Mouse (Mus musculus) erythroid progenitor cell, adult 5-6 weeks (primary cell): ENCODE results near the gene Trp53. TPM values are rescaled to one million over a fixed set of nuclear protein-coding genes. Genes with fewer than 3 reads are reported as not detected.

Source experiments
- ATAC-seq: replicated peaks from 2 replicates; pipeline ENCODE4 v1.8.0; 2016; ENCODE audit warnings: moderate number of reproducible peaks, mild to moderate bottlenecking, moderate TSS enrichment, inconsistent platforms; ENCODE audit not compliant: poor library complexity, low FRiP score, severe bottlenecking
- total RNA-seq, 2 experiments: library from RNA; stranded (forward) in 1 of 2; stranded (reverse) in 1 of 2; fragments of 150-400 nt in 1 of 2; fragments of 186-747, 209-891 nt in 1 of 2; gene quantifications; 2 replicates each; pipeline versions ENCODE4 v1.2.3 to v1.2.4; 2015 to 2017; ENCODE audit warnings: low replicate concordance in 2 of 2

Gene Trp53
- total RNA-seq, 2 experiments from 2014 or later = 12.2 to 75.9 TPM

DNA sequence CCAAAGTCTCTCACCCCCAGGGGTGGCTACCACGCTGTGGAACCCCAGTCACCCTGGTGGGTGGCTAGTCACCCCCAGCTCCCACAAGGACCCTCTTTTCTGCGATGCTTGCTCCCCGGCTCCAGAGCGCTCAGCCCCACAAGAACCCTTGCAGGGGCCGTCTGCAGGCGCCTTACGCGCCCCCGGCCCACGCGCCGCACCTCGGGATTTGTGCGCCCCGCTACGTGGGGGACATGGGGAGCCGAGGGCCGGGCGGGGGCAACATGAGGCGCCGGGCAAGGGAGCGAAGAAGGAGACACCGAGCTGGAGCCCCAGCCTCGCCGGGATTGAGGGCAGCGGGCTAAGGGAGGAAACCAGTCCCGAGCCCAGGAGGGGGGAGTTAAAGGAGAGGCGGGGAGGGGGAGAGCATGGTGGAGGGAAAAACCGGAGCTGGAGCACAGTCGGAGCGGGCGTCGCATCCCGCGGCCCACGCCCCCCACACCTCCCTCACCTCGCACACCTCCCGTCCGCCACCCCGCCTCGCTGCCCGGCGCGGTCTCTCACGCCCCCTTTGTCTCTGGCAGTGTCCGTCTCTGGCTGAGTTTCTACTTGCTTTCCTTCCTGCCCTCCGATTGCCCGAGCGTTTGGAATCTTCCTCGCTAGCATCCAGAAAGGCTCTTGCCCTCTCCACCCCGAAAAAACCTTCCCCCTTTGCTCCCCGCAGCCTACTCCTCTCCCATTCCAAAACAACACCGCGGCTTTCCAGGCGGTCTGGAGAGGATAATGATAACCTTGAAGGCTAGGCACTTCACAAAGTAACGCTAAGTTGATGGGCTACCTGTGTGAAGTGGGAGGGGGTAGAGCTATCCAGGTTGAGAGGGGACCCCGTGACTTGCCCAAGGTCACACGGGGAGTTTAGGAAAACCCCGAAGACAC lies 20.1 kb upstream of the Trp53 start, which contains the start of gene Efnb3:
TSS of gene Efnb3 (minus strand) at position 355 of the 915 bp plus-strand sequence.
- no peak for ATAC-seq

DNA sequence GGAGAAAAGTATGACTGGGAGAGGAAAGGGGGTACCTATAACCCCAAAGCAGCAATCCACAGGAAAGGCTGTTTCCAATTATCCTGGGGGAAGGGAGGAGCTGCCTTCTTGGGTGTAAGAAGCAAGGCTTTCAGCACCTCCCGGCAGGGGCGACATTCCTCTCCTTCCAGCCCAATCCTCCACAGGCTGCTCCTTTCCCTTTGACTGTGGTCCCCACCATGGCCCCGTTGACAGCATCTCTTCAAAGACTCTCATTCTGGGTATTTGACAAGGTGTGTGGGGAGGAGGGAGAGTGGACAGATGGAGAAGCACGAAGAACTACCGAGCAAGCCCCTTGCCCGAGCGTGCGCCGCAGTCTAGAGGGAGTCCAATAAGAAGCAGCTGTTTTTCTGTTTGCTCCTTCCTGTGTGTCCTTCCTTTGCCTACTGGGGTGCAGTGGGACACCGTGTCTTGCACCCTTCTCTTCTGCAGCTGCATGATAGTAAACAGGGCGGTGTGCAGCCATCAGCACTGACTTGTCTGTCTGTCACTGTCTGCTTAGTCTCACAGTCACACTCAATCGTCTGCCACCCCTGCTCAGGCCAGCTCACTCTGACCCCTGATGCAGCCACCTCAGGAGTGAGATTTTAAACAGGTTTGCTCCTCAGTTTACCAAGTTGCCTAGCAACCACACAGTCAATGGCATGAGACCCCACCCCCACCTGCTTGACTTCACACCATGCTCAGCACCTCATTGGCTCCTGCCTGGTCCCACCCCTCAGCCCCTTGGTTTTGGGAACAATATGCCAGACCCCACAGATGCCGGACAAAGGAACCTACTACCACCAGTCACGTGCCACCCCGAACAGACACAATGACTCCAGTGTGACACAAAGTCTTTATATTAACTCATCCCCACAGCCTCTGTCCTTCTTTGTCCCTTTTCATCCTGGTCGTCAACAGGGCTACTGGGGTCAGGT lies 19.0 kb upstream of the Trp53 start:
- ATAC-seq = no peak

DNA sequence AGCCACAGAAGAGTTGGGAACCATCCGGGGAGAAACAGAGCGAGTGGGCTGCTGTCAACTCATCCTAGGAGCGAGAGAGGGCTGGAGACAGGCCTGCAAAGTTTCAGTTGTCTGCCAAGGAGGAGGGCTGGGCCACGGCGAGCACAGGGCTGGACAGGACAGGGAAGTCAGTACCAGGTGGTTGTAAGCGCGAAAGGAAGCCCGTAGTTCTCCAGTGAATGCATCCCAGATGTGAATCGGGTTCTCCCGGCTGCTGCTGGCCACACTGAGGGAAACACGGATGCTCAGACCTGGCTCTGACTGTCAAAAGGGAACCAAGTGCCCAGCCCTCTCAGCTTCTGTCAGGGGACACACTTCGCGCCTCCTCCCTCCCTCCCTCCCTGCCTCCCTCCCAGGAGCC lies 16.8 kb upstream of the Trp53 start:
- no peak for ATAC-seq

DNA sequence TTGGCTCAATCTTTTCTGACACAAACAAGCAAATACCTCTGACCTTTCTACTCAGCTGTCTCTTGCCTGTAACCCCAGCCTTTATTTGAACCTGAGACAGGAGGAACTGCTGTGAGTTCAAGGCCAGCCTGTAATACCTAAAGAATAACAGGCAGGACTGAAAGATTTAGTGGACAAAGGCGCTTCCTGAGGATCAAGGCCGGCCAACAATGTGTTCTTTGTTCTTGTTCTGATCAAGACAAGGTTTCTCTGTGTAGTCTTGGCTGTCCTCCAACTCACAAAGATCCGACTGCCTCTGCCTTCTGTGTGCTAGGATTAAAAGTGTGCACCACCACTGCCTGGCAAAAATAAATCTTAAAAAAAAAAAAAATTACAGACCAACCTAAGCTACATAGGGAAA lies 15.8 kb upstream of the Trp53 start:
- no peak for ATAC-seq

DNA sequence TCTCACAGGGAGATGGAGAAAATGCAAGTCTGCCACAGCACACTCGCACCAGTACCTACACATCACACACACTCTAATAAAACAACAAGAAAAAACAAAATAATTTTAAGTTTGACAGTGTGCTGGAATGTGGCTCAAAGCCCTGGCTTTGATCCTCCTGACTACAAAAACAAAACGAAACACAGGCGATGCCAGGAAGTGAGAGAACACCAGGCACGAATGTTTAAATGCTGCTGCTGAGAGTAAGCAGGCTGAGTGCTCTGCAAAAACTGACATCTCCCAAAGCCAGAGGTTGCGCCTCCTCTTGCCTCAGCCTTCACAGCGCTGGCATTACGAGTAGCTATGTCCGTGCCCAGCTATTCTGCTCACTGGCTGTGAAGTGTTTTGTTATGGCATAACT lies 15.0 kb upstream of the Trp53 start:
- ATAC-seq = no peak

DNA sequence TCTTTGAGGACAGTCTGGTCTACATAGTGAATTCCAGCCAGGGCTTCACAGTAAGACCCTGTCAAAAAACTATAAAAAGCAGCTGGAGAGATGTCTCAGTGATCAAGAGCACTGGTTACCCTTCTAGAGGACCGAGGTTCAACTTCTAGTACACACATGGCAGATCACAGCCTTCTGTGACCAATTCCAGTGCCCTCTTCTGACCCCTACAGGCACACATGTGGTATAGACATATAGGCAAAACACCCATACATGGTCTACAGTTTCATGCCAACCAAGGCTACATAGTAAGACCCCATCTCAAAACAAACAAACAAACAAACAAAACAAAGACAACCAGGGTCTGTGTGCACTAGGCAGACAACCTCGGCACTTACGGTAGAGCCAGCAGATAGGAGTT lies 4.9 kb upstream of the Trp53 start:
- no peak for ATAC-seq

DNA sequence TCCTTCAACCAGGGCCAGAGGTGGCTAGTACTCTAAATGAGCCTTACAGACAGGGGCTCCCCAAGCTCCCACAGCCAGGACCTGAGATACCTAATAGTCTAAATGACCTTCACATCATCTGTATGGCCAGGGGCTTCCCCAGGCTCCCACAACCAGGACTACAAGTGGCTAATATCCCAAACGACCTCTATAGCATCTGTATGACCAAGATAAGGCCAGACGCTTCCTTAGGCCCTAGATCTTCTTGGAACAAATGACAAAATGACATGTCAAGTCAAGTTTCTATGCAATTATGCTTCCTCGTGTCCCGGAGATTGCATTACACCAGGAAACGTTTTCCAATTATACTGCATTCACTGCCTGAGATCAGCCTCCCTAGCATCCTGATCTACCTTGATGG lies 3.9 kb upstream of the Trp53 start:
- ATAC-seq = no peak

DNA sequence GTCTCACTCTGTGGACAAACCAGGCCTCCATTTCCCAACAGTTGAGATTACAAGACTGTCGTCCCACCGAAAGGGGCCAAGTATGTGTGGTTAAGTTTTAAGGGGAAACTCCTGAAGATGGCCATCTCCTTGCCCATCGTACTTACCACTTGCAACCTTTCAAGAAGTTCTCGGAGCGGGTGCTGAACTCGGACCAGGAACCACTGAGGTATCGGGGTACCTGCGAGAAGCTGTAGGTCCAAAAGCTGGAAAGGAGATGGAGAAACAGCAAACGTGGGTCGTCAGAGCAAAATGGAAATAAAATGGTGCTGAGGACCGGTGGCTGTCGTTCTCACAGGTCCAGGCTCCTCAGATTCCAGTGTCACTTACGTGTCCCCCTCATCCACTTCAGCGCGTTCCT lies 1.9 kb upstream of the Trp53 start:
- ATAC-seq = no peak

DNA sequence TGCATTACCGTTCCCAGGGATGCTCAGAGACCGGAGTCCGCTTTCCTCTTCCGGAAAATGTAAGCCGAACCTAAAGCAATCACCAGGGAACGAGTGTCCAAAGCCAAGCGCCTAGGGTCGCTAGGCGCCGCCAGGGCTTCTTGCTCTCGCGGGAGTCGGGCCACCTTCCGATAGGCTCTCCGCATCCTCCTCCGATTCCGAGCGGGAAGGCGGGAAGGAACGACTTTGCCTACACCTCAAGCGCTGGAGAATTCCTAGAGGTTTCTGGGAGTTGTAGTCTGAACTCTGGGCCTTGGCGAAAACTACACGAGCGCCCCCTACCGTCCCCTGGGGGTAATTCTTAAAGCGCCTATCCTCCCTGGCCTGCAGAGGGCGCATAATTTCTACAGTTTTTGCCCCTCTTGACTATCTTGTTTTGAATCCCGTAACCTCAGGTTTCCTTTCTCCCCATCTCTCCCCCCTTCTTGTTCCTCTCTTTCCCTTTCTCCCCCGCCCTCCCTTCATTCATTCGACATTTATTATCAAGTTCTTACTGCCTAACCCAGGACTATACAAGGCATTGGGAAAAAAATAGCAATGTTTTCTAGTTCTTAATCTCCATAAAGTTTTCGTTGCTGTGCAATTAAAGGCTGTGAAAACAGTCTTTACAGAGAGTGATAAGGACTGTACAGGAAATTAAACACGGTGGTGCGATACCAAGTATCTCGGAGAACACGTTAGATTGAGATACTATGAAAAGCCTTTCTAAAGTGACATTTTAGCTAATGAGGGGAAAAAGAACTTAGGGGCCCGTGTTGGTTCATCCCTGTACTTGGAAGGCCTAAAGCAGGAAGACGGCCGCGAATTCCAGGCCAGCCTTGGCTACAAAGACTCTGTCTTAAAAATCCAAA lies 786 bp upstream of the Trp53 start:
- ATAC-seq = peak; percentile 73

DNA sequence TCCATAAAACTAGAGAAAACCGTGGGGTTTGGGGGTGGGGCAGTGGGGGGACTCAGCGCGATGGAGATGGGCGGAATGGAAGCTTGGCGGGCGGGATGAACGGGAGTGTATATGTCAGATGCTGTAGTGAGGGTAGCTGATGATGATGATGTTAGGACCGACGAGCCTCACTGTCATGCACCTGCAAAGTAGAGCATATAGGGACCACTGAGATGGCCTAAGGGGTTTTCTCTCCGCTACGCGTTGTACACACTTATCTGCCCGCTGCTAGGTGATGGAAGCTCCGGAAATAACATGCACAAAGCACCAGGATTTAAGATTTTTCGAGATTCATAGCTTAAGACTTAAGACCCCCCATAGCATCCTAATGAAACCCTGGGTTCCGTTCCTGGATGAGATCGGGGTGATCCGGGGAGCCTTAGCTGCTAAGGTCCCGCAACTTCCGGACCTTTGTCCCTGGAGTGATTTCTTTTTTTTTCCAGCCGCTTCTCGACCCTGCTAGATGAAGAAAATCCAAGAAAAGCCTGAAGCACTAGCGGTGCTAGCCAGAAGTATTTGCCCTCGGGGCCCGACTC lies 500 bp downstream of the Trp53 start:
- no peak for ATAC-seq

DNA sequence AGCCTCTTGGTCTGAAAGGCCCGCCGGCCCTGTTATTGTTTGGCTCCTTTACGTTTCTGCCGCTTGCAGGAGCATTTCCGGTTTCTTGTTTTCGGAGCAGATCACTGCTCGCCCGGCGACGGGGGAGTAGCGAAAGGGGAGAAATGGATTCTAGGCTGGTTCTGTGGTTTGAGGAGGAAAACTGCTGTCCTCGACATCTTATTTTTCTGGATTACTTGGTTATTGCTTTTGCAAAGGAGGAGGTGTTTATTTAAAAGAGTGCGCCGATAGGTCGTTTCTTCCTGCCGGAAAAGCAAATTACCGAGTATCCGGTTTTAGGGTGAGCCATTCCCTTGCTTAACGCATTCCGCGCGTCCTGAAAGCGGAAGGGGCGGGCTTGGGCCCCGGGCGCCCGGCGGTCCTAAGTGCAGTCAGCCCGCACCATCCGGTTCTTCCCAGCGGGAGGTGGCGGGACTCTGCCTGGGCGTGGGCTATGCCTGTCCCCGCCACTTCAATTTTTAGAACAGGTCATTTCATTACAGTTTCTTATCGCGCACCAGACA lies 1.1 kb downstream of the Trp53 start:
- ATAC-seq = peak; percentile 67

DNA sequence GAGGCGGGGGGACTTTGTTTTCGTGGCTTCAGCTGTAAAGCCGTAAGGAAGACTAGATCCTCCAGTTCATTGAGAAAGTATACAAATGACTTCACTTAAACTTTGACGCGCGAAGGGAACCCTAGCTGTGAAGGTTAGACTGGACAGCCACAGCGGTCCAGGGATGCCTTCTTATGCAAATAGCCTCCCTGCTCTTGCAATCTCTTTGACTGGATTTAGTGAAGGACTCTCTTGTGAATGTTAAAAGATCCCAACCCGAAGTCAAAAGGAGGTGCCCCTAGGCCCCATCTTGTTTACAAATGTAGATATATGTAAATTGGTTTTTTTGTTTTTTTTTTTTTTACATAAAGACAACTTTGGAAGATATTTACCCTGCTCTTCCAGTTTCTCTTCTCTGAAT lies 1.7 kb downstream of the Trp53 start:
- ATAC-seq = no peak

DNA sequence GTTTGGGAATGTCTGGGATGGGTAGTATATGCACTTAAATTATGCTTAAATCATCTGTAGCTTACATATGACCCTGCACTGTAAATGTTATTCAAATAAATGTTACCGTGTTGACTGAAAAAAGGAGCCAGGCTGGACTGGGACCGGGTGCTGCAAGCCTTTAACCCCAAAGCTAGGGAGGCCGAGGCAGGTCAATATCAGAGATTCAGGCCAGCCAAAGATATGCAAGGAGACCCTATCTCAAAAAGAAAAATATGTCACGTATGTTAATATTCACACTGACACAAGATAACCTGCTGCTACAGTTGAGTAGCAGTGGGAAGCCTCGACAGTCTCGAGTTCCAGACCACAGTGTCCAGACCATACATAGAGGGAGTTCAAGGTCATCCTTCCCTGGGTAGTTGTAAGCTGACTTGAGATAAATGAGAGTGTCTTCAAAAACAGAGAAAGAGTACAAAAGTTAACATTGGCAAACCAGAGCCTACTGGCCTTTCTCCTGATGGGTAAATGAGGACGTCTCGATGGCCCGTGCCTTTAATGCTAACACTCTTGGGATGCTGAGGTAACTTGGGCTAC lies 2.2 kb downstream of the Trp53 start:
- no peak for ATAC-seq

DNA sequence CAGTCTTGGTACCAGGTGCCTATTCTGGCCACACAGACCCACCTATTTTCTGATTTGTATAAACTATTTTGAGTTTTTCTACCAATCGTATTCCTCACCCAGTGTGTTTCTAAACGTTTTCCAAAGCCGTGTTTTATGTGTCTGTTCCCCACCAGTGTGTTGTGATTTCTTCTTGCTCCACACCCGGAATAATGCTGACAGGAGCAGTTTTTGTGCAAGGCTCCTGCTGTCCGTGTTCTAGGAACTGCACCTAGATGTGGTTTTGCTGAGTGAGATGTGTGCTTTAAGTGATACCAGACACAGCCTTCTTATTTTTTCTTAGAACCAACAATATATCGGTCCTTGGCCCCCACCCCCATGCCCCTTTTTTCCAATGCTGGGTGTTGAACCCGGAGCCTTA lies 3.8 kb downstream of the Trp53 start:
- no peak for ATAC-seq

DNA sequence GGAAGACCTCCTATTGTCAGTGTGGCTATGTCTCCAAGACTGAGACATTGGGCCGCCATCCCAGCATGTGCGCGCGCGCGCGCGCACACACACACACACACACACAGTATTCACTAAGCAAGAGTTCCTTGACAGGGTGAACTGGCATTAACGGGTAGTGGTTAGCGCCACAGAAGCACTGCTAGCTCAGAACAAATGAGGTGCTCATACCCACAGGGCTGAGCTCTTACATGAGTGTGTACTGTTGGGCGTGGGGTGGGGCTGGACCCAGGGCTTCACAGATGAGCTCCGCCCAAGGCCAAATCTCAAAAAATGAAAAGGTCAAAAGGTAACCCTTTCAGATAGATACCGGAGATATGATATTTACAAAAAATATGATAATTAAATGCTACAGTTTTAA lies 4.8 kb downstream of the Trp53 start:
- ATAC-seq = 0 out of 2 replicates have a peak, but pooled peaks have one; percentile 20

DNA sequence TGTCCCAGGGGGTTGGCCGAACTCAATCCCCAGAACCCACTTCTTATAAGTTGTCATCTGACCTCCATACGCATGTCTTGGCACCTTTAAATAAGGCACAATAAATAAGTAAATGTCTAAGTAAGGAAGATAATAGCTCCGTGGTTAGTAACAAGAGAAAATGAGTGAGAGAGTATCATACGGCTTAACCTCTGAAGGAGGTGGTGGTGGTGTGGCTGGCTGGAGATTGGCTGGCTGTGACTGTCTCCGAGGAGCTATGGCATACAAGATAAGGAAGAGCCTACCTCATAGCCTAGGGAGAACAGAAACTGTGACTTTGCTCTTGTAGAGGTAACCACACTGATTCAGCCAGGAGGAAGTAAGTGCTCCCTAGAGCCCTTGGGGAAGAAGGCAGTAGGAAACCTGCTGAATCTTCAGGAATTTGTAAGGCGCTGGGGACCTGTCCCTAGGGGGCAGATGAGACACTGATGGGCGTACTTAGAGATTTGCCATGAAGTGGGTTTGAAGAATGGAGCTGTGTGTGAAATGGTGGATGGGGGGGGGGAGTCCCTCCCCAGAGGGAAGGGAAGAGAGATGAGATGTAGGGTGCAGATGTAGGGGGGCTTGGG lies 5.7 kb downstream of the Trp53 start:
- ATAC-seq = peak; percentile 74

DNA sequence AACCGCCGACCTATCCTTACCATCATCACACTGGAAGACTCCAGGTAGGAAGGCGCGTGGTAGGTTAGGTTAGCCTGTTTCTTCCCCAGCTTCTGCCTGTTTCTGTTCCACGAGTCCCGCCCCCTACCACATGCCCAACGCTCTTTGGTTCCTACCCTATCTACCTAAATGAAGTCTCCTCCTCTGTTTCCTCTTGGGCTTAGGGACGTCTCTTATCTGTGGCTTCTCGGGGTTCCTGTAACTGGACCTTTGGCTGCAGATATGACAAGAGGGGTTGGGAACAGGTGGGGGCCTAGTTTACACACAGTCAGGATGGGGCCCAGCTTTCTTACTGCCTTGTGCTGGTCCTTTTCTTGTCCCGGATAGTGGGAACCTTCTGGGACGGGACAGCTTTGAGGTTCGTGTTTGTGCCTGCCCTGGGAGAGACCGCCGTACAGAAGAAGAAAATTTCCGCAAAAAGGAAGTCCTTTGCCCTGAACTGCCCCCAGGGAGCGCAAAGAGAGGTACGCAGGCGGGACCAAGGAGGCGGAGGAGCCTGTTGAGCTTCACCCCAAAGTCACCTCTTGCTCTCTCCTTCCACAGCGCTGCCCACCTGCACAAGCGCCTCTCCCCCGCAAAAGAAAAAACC lies 9.2 kb downstream of the Trp53 start:
- ATAC-seq = peak; percentile 22; the same call in 1 of the 2 replicates

DNA sequence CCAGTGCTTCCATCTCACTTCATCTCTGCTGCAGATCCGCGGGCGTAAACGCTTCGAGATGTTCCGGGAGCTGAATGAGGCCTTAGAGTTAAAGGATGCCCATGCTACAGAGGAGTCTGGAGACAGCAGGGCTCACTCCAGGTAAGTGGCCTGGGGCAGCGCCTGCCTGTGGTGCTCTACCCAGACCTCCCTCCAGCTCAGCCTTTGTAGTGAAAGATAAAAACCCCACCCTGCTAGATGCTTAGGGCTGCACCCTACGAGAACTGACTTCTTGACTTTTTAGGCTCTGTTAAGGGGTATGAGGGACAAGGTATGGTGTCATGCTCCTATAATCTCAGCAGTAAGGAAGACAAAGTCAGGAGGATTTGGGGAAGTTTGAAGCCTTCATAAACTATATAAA lies 10.5 kb downstream of the Trp53 start:
- ATAC-seq = peak; percentile 47
